Mouse (Mus musculus) granulocyte monocyte progenitor cell, adult 5-6 weeks (primary cell): Measurements from ENCODE around the gene Mc1r. TPM values are rescaled to one million over a fixed set of nuclear protein-coding genes. Genes with fewer than 3 reads are reported as not detected.

Experiments used
- total RNA-seq, 2 experiments: library from RNA; stranded (forward) in 1 of 2; stranded (reverse) in 1 of 2; fragments of 200-712, 200-1000 nt in 1 of 2; fragments of >200 nt in 1 of 2; fragmentation: Nextera tagmentation in 1 of 2; gene quantifications; 2 replicates each; pipeline ENCODE4 v1.2.3; 2014 to 2017

The Mc1r gene
- total RNA-seq, 2 experiments from 2014 or later = 0.05 TPM; not detected in 1

Other genes with a start within 250 kb of the Mc1r start
- gene Sult5a1, start 248.8 kb upstream of the Mc1r start, total RNA-seq (2014; fragmentation: Nextera tagmentation) = not detected in 2 replicates
- not detected in 2 replicates for gene Sult5a1, start 248.8 kb upstream of the Mc1r start, total RNA-seq (2017)
- gene Dpep1, start 220.9 kb upstream of the Mc1r start, total RNA-seq (2014; fragmentation: Nextera tagmentation) = not detected in 2 replicates
- gene Dpep1, start 220.9 kb upstream of the Mc1r start, total RNA-seq (2017) = not detected in 2 replicates
- gene Chmp1a, start 194.3 kb upstream of the Mc1r start, total RNA-seq (2014; fragmentation: Nextera tagmentation) = 22.6 and 37.6 TPM in 2 replicates
- 28.3 and 35.4 TPM in 2 replicates for gene Chmp1a, start 194.3 kb upstream of the Mc1r start, total RNA-seq (2017)
- 0.51 and 0.80 TPM in 2 replicates for gene Spata33, start 194.3 kb upstream of the Mc1r start, total RNA-seq (2014; fragmentation: Nextera tagmentation)
- gene Spata33, start 194.3 kb upstream of the Mc1r start, total RNA-seq (2017) = 0.36 and 0.39 TPM in 2 replicates
- gene Cdk10, start 182.3 kb upstream of the Mc1r start, total RNA-seq (2014; fragmentation: Nextera tagmentation) = 26.7 and 54.5 TPM in 2 replicates
- gene Cdk10, start 182.3 kb upstream of the Mc1r start, total RNA-seq (2017) = 39.4 and 39.9 TPM in 2 replicates
- 1.5 and 3.9 TPM in 2 replicates for gene Spata2l, start 170.9 kb upstream of the Mc1r start, total RNA-seq (2014; fragmentation: Nextera tagmentation)
- 1.0 and 4.3 TPM in 2 replicates for gene Spata2l, start 170.9 kb upstream of the Mc1r start, total RNA-seq (2017)
- gene Zfp276, start 152.9 kb upstream of the Mc1r start, total RNA-seq (2014; fragmentation: Nextera tagmentation) = 10.7 and 13.9 TPM in 2 replicates
- 7.8 and 9.9 TPM in 2 replicates for gene Zfp276, start 152.9 kb upstream of the Mc1r start, total RNA-seq (2017)
- gene Vps9d1, start 152.8 kb upstream of the Mc1r start, total RNA-seq (2014; fragmentation: Nextera tagmentation) = 14.1 and 19.6 TPM in 2 replicates
- 11.9 and 20.8 TPM in 2 replicates for gene Vps9d1, start 152.8 kb upstream of the Mc1r start, total RNA-seq (2017)
- gene Fanca, start 88.5 kb upstream of the Mc1r start, total RNA-seq (2014; fragmentation: Nextera tagmentation) = 52.0 and 70.0 TPM in 2 replicates
- 30.2 and 39.5 TPM in 2 replicates for gene Fanca, start 88.5 kb upstream of the Mc1r start, total RNA-seq (2017)
- gene Spire2, start 74.4 kb upstream of the Mc1r start, total RNA-seq (2014; fragmentation: Nextera tagmentation) = not detected in 2 replicates
- 0.13 TPM in 1 of 2 replicates, not detected in the other for gene Spire2, start 74.4 kb upstream of the Mc1r start, total RNA-seq (2017)
- 110 and 113 TPM in 2 replicates for gene Tcf25, start 33.4 kb upstream of the Mc1r start, total RNA-seq (2014; fragmentation: Nextera tagmentation)
- gene Tcf25, start 33.4 kb upstream of the Mc1r start, total RNA-seq (2017) = 194 and 224 TPM in 2 replicates
- gene Tubb3, start 4.3 kb downstream of the Mc1r start, total RNA-seq (2014; fragmentation: Nextera tagmentation) = not detected in 2 replicates
- gene Tubb3, start 4.3 kb downstream of the Mc1r start, total RNA-seq (2017) = not detected in 2 replicates
- 55.6 and 58.3 TPM in 2 replicates for gene Def8, start 16.4 kb downstream of the Mc1r start, total RNA-seq (2014; fragmentation: Nextera tagmentation)
- gene Def8, start 16.4 kb downstream of the Mc1r start, total RNA-seq (2017) = 57.5 and 75.5 TPM in 2 replicates
- gene Afg3l1, start 70.8 kb downstream of the Mc1r start, total RNA-seq (2014; fragmentation: Nextera tagmentation) = 38.4 and 42.1 TPM in 2 replicates
- gene Afg3l1, start 70.8 kb downstream of the Mc1r start, total RNA-seq (2017) = 21.2 and 25.0 TPM in 2 replicates
- gene Dbndd1, start 108.4 kb downstream of the Mc1r start, total RNA-seq (2014; fragmentation: Nextera tagmentation) = not detected in 2 replicates
- gene Dbndd1, start 108.4 kb downstream of the Mc1r start, total RNA-seq (2017) = not detected in 2 replicates
- 6.5 and 7.5 TPM in 2 replicates for gene Gas8, start 111.7 kb downstream of the Mc1r start, total RNA-seq (2014; fragmentation: Nextera tagmentation)
- gene Gas8, start 111.7 kb downstream of the Mc1r start, total RNA-seq (2017) = 12.1 and 13.6 TPM in 2 replicates
- 3.8 and 6.0 TPM in 2 replicates for gene Rhou, start 246.8 kb downstream of the Mc1r start, total RNA-seq (2014; fragmentation: Nextera tagmentation)
- gene Rhou, start 246.8 kb downstream of the Mc1r start, total RNA-seq (2017) = 4.8 and 5.3 TPM in 2 replicates